In genomic region chr3:152475894-152476293, GRCm38 (mm10) we compare ENCODE assay signal across 15 mouse cellular contexts.
"Had no signal": no experiment of that assay in that cellular context is flagged by ENCODE, and none has a peak within 500 bp of the region (broad histone marks: within the 10 kb centered on the region; RNA-seq: fewer than 3 reads in every experiment).

No protein-coding gene starts in this region.

- DNase-seq: retina, postnatal 1 day; right cerebral cortex, adult 18-20 months; right cerebral cortex, postnatal 14 days; right cerebral cortex, postnatal 25 days; right cerebral cortex, postnatal 4 days; spleen, adult 18-20 months; thymus, adult 18-20 months; thymus, adult 2 months; thymus, postnatal 14 days; thymus, postnatal 25 days; thymus, postnatal 36 days; thymus, postnatal 4 days had no signal

- H3K27me3 ChIP-seq: stomach, embryonic 15.5 days had no signal

- H3K9ac ChIP-seq: neural tube, embryonic 15.5 days; stomach, embryonic 15.5 days had no signal

- H3K9me3 ChIP-seq: neural tube, embryonic 15.5 days; stomach, embryonic 15.5 days had no signal

- H3K4me2 ChIP-seq: neural tube, embryonic 15.5 days; stomach, embryonic 15.5 days had no signal

- H3K27ac ChIP-seq: neural tube, embryonic 15.5 days; stomach, embryonic 15.5 days; stomach, postnatal 0 days had no signal

- H3K36me3 ChIP-seq: neural tube, embryonic 15.5 days; stomach, embryonic 15.5 days had no signal

- H3K4me3 ChIP-seq: neural tube, embryonic 15.5 days; stomach, embryonic 15.5 days had no signal
